Mouse (Mus musculus) liver, postnatal 0 days (tissue): Measurements from ENCODE around the gene Htra1.

Experiments
- CTCF ChIP-seq: sonication (generic); IDR thresholded peaks from 2 replicates; pipeline ENCODE4 v1.5.1; 2016; ENCODE audit warnings: antibody characterized with exemption, low read depth
- EP300 ChIP-seq: IDR thresholded peaks from 2 replicates; pipeline ENCODE4 v1.6.1; 2016; ENCODE audit warnings: antibody characterized with exemption, low read depth, mild to moderate bottlenecking

DNA sequence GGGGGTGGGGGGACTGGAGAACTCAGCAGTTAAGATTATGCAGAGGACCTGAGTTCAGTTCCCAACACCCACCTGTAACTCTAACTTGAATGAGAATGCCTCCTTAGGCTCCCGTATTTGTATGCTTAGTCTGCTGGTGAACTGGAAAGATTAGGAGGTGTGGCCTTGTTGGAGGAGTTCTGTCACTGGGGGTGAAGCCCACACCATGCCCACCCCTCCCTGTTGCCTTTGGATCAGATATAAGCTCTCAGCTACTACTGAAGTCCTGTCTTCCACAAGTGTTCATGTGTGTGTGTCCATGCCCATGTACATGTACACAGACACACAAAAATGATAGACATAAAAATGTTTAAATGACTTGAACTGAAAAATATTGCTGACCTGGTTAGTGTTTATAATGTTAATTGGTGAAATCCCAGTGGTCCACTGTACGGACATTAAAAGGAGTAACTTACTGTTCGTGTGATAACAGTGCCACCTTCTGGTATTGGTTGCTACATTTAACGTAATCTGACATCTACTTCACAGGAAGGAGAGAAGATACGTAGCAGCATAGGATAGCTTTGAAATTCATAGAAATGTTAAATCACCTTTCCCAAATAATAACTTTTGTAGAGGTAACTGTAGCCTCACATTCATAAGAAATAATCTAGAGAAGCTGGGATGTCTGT lies 21.1 kb upstream of the Htra1 start:
- TF ChIP-seq CTCF (peak; percentile 73), EP300 (no peak)
